Mouse (Mus musculus): ENCODE measurements at regions not wholly inside any gene's neighbourhood (a gene's known extent, or its start where the extent isn't known, plus 50 kb on each side); places are given as distances from the start of the nearest gene placed in this dataset.
A peak's percentile ranks its signal among the peaks of the same experiment; 100 is the strongest.

DNA sequence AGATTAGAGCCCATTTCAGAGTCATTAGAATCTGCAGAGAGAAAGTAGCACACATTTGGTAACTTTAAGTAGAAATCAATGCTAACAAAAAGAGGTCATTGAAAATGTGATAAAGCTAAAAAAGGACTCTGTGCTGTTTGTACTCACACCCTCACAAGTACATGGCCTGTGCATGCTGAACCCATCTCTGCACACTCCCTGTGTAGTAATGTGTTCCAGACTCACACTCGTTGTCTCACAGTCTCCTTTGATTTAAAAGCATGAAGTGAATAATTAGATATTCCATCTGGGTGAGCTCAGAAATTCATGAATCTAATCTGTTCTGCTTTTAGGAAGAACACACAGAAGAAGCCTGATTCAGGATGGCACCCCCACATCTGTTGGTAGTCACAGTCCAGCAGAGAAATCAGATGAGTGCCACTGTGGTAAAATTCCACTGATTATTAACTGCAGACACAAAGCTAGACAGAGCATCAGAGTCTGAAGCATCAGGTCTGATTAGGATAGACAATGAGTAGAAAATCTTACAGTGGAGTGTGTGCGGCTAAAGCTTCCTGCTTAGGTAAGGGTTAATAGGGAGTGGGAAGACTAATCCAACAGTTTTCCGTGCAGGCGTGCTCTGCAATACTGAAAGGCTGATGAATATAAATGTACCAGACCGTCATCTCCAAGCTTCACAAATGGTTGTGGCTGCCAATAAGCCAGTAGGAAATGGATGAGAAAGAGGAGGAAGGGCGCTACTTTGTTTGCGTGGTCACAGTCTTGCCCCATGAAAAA is 91.7 kb upstream of the Nrsn1 start:
- 55% methylated on average over 7 of the region's 7 CpGs for WGBS

GRCm38 (mm10) chr13:25347558-25347957 is 77.3 kb upstream of the Nrsn1 start:
- Histone ChIP-seq H3K27me3 (no peaks in the 10 kb centered on the region), H3K36me3 (no peaks in the 10 kb centered on the region), H3K4me3 (no peak overlapping the region), H3K4me2 (replicated peaks) (no peak overlapping the region), H3K9me3 (replicated peaks) (no peaks in the 10 kb centered on the region), H3K4me1 (no peaks in the 10 kb centered on the region), H3K9ac (no peak overlapping the region), H3K27ac (no peak overlapping the region)
- ATAC-seq (ENCODE audit: low FRiP score) = no peak
- 55% methylated on average over 5 of the region's 5 CpGs for WGBS

More for the DNA sequence above, 91.7 kb upstream of the Nrsn1 start:
- Histone ChIP-seq H3K27ac (no peak overlapping the region), H3K27me3 (no peaks in the 10 kb centered on the region), H3K4me1 (0 out of 2 replicates have a peak, but pooled peaks cover 5% of the 10 kb centered on the region), H3K4me3 (no peak overlapping the region), H3K9ac (no peak overlapping the region), H3K9me3 (replicated peaks) (no peaks in the 10 kb centered on the region), H3K36me3 (no peaks in the 10 kb centered on the region), H3K4me2 (replicated peaks) (no peak overlapping the region)
- peak; percentile 43; the same call in 1 of the 2 replicates for ATAC-seq (ENCODE audit: low FRiP score)

DNA sequence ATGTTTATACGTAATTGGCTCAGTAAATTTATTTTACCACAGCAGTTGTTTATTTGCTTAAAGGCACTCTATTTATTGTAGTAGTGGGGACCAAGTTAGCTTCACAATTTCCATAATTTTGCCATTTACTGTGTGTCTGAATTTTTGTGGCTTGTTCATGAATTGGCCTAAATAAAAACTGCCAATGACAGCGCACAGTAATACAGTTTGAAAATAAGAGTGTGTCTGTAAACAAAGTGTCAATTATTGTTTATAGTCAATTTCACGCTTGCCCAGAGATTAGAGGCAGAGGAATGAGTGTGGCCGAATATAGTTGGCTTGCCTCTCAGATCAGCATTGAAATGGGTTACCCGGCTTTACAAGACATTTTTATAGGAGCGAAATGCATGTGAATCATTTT is 73.0 kb upstream of the Nrsn1 start:
- Histone ChIP-seq H3K27me3 (no peaks in the 10 kb centered on the region), H3K36me3 (no peaks in the 10 kb centered on the region), H3K9me3 (replicated peaks) (no peaks in the 10 kb centered on the region), H3K4me1 (no peaks in the 10 kb centered on the region), H3K4me2 (replicated peaks) (no peak overlapping the region), H3K4me3 (no peak overlapping the region), H3K27ac (no peak overlapping the region), H3K9ac (no peak overlapping the region)
- no peak for ATAC-seq (ENCODE audit: low FRiP score)
- WGBS = 85% methylated on average over 6 of the region's 6 CpGs

GRCm38 (mm10) chr13:25341826-25342225 is 71.5 kb upstream of the Nrsn1 start:
- Histone ChIP-seq H3K36me3 (no peaks in the 10 kb centered on the region), H3K4me3 (no peak overlapping the region), H3K4me2 (replicated peaks) (no peak overlapping the region), H3K9ac (no peak overlapping the region), H3K9me3 (replicated peaks) (no peaks in the 10 kb centered on the region), H3K4me1 (no peaks in the 10 kb centered on the region), H3K27me3 (no peaks in the 10 kb centered on the region), H3K27ac (no peak overlapping the region)
- 85% methylated on average over 1 of the region's 1 CpGs for WGBS
- no peak for ATAC-seq (ENCODE audit: low FRiP score)

- Histone ChIP-seq H3K9me3 (replicated peaks) (no peaks in the 10 kb centered on the region), H3K27ac (no peak overlapping the region), H3K9ac (no peak overlapping the region), H3K4me3 (no peak overlapping the region), H3K36me3 (no peaks in the 10 kb centered on the region), H3K4me2 (replicated peaks) (no peak overlapping the region), H3K4me1 (no peaks in the 10 kb centered on the region), H3K27me3 (no peaks in the 10 kb centered on the region)
- WGBS = 88% methylated on average over 1 of the region's 1 CpGs
- ATAC-seq (ENCODE audit: low FRiP score) = no peak
Measured at GRCm38 (mm10) chr13:25333803-25334202, 63.5 kb upstream of the Nrsn1 start.
